Mouse (Mus musculus) gastrocnemius, adult 18-20 months (tissue): ENCODE results near the gene Prrt1. TPM values are rescaled to one million over a fixed set of nuclear protein-coding genes. Genes with fewer than 3 reads are reported as not detected.
A peak's percentile ranks its signal among the peaks of the same experiment; 100 is the strongest.

Source experiments
- DNase-seq: peaks from one replicate; pipeline ENCODE4 v3.0.0; 2021; ENCODE audit warnings: low spot score
- total RNA-seq, 2 experiments: library from RNA; stranded (reverse); gene quantifications; 2 replicates each; pipeline ENCODE4 v1.2.3; 2021

Gene Prrt1
- total RNA-seq, 2 experiments from 2014 or later: 0.30 to 0.38 TPM

DNA sequence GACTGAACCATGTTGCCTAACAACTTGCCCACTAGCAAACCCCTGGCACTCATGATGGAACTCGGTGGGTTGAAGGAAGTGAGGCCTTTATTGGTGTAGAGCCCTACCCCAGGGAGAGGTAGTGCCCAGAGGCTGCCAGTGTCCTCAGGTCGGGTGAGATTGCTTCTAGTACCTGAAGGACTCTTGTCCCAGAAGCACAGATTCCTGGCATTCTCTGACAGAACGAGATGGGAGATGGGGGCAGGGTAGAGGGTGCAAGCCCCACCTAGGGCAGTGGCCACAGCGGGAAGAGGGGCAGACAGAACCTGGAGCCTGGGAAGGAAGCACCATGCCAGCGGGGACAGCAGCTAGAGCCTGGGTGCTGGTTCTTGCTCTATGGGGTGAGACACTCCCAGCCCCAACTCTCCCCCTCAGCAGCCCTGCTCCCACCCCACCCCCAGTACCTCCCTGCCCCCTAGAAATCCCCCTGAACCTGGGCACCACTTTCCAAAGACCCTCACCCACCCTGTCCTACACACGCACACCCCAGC is 31.7 kb upstream of the Prrt1 start, which contains the start of gene Ager:
Ager (plus strand) TSS at position 297 of the 530 bp plus-strand sequence.
- DNase-seq: no peak

DNA sequence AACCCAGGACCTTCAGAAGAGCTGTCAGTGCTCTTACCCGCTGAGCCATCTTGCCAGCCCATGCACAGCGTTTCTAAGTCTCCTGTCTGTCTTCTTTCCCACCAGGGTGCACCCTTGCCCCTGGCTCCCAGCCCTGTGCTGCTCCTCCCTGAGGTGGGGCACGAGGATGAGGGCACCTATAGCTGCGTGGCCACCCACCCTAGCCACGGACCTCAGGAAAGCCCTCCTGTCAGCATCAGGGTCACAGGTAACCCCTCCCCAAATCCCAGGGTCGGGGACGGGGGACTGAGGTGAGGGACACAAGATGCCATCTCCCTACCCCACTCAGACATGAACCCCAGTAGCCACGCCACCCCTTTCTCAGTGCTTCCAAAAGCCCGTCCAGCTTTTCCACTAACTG is 29.4 kb upstream of the Prrt1 start:
- no peak for DNase-seq

DNA sequence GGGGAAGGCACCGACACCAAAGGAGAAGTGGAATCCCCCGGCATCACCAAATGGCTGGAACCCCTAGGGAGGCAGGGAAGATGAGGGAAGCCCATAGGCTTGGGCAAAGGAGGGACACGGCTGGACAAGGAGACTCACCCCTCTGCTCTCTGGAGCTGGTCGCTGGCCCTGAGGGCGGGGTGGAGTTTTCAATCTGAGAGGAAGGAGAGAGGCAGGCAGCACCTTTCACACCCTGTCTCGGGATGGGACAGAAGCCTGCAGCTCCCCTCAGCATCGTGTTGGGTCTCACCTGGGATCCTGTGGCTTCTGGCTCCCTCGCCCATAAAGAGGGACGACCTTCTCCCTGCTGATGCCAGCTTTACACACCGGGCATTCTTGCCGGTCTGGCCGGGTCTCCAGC is 27.5 kb upstream of the Prrt1 start:
- DNase-seq: no peak

DNA sequence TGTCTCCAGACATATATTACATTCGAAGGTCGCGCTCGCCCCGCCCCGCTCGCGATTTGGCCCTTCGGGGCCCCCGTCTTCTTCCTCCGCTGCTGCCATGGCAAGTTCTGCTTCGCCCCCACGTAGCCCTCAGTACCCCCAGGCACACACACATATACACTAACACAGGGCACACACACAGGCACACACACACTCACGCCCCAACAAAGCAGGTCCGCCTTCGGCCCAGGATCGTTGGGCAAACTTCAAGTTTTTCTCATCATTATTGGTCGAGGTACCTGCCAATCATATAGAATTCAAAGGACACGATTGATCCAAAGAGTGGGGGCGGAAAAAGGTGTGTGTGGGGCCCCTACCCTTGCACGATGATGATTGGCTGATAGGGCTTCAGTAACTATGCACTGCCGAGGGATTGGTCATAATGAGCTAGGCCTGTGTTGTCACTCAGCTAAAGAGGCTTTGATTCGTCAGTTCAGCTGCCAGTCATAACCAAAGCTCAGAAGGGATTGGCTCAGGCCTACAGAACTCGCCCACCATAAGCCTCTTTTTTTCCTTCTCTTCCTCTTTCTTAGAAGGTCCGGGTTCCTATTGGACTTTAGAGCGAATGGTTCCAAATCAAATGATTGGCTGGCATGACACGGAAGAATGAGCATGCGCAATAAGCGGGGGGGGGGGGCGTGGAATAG is 25.8 kb upstream of the Prrt1 start, which contains the start of gene Rnf5:
Rnf5 (minus strand) TSS at position 316 of the 686 bp plus-strand sequence.
- peak; percentile 100 for DNase-seq

DNA sequence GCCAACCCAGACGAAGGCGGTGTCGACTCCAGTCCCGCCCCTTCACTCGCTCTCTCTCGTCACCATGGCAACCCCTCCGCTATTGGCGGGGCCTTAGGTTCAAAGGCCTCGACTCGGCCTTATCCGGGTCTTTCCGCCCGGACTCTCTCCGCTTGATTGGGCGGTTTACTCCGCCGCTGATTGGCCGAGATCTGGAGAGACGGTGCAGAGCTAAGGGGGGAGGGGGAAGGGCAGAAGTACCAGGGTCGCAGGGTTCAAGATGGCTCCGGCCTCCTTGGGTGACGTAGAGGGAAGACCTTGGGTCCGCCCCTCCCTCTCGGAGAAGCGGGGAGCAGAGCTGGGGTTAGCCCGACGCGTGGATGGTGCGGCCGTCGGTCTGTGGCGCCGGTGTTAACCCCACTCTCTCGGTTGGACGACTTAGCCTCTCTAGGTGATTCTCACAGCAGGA is 25.2 kb upstream of the Prrt1 start, which contains the start of gene Agpat1:
Agpat1 (plus strand) TSS at position 202 of the 448 bp plus-strand sequence.
- DNase-seq: peak; percentile 99

DNA sequence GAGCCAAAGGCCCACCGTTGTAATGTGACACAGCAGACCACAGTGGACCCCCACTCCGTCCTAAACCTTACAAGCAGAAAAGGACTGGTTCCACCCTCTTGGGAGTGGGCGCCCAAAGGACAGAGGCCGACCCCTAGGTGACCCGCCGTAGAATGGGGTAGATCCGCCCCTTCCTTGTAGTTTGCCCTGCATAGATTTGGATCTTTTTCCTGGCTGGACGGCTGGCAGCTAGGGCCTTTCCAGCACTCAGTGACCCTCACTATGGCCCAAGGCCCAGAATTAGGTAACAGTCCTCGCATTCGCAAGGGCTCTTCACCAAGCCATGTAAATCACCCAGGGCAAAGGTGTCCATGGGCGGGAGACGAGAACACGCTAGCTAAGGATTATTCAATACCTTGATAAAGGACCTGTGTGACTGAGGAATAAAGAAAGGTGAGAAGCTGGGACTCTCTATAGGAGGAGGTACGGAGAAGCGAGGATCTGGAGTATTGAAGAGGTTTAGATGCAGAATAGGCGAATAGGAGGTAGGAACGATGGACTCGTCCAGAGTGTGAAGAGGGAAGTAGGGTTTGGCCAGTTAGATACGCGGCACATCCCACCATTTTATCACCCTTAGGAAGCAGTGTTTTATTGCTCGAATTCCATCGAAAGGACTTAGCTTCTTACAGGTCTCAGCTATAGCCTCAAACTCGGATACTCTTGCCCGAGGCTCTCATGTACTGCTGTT is 24.7 kb upstream of the Prrt1 start:
- peak; percentile 66 for DNase-seq

DNA sequence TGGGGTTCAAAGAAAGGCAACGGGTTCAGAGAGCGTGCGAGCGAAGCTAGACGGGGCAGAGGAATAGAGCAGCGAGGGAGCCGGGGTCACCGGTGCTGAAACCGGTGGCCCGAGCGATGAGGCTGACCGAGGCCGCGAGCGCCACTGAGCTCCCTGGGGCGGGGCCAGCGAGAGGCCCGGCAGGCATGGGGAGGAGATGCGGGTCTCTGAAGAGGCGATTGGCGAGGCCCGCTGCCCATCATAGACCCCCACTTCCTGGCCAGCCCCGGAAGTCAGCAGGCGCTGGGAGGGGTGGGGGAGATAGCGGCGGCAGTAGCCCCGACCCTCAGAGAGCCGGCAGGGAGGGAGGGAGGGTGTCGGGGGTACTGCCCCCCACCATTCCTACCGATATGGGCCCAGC is 23.7 kb upstream of the Prrt1 start:
- DNase-seq: peak; percentile 97

DNA sequence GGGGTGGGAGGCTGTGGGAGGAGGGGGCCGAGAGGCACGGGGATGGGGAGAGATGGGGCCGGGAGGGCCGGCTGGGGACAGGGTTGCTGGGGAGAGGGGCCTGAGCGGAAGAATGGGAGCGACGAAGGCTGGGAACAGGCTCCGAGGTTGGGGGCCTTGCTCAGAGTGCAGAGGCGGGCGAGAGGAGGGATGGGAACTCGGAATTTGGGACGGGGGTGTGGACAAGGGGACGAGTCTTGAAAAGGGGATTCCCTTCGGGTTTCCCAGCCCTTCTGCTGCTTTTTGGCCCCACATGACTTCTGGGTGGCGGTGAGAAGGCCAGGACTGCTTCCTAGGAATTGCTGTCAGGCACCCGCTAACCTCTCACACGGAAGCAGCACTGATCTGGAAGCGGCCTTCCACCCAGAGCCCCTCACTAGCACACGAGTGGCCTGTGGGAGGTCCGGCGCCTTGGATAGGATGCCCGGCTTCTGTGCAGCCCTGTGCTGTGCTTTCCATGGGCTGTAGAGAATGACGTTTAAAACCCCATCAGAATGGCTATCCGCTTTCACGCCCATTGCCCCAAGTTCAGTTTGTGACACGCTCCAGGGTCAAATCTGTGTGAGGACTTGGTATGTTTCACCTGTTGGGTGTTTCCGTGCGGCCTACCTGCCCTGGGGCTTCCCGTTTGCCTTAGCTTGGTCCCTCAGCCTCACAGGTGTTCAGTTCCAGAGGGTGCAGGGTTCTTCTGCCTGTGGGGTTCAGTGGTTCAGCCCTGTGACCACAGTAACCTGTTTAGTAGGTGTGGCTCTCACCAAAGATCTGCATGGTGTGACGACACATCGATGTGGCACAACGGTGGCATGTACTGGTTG is 22.9 kb upstream of the Prrt1 start:
- no peak for DNase-seq

DNA sequence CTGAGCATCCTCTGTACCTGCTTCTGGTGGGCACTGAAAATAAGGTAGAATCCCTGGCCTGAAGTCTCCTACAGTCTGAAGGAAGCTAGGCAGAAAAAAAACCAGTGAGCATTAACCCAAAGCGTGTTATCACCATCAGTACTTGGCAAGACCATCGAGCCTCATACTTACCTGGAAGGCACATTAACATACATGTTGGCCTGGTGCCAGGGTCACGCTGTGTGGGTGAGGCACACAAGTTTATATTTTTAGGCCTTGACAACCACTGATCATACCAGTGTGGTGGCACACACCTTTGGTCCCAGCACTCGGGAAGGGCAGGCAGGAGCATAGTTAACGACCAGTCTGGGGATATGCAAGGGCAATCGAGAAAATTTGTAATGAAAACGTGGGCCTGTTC is 21.3 kb upstream of the Prrt1 start:
- no peak for DNase-seq

DNA sequence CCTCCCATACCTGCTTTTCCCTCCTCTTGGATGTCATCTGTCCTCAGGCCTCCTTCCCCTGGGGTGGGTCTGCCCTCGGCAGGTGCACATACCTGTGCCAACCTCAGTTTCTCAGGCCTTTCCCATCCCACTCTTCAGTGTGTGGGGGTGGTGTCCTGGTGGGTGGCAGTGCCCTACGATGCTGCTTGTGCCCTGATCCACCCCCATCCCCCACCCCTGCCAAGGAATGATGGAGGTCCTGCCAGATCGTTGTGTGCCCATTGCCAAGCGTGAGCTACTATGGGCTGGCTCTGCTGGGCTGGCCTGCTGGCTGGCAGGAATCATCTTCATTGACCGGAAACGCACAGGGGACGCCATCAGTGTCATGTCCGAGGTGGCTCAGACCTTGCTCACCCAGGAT is 18.3 kb upstream of the Prrt1 start:
- DNase-seq: no peak

DNA sequence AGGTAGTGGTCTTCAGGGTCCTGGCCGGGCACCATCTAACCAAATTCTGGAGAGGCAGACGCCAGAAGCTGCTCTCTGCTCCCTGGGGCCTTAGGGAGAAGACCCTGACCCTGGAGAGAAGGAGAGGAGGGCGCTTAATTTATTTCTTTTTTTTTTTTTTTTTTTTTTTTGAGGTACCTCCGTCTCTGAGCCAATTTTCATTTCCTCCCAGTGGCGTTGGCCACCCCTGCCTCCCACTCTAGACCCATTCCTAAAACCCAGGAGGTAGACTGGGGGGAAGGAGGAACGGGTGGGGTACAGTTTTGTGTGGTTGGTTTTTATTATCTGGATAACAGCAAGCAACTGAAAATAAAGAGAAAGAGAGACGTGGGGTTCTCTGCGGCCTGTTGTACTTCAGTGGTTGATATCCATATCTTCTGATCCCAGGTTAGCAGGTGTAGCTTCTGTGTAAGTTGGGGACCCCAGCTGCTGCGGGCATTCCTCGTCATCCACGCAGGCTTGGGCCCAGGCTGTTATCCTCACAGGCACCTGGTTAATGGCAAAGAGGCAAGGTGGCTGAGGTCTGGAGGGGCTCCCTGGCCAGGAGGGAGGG is 16.2 kb upstream of the Prrt1 start:
- no peak for DNase-seq

DNA sequence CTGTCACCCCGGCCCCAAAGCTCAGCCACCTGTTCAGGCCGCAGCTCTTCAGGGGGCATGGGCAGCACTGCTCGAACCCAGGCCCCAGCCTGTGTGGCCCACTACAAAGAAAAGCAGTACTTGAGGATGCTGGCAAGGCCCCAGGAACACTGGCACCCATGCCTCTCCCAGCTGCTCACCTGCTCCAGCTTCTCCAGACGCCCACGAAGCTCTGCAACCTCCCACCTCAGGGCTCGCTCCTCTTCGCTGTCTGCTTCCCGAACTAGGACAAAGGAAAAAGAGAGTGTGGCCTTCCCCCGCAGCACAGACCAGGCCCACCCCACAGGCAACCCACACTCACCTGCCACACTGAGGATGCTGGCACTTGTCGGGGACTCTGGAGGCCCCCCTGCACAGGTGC is 15.5 kb upstream of the Prrt1 start:
- no peak for DNase-seq

DNA sequence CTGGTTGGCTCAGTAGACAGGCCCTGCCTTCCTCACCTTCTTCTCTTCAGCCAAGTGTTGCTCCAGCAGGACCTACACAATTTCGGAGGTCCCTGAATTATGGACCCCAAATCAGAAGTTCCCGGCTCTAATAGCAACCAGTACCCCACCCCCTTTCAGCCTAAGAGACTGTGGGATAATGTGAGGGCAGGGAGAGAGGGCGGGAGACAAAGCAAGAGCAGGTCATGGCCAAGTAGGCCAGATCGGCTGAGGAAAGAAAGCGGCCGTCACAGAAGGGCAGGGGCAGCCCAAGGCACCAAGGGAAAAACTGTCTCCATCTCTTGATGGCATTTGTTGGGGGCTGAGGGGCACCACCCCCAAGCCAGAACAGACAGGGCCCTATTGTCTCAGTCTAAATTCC is 13.5 kb upstream of the Prrt1 start, which contains the start of gene Egfl8:
Egfl8 (minus strand) TSS at position 101 of the 400 bp plus-strand sequence.
- no peak for DNase-seq

DNA sequence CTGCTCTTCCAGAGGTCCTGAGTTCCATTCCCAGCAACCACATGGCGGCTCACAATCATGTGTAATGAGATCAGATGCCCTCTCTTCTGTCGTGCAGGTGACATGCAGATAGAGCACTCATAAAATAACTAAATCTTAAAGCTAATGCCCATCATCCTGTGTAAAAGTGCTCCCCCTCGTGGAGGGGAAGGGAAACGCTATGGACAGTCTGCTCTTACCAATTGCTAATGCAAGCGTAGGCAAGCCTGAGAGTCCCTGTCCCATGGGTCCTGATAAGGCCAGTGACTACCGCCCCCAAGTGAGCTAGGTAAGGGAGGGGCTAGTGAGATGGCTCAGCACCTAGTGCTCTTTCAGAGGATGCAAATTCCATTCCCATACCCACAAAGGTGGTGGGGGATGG is 10.3 kb upstream of the Prrt1 start:
- peak; percentile 76 for DNase-seq

DNA sequence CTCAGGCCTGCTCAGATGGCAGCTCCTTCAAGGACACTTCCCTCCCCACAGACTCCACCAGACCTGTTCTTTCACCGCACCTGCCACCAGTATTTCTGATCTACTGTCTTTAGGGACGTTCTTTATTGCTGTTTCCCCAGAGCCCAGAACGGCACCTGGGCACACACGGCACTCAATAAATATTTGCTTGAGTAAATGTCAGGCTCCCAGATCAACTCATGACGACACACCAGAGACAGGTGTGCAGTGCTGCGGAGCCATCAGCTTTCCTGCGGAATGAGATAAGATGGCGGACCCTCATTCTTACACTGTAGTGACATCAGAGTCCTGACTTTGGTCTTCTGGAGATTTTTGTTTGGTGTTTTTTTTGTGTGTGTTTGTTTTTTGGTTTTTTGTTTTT is 8.3 kb upstream of the Prrt1 start:
- DNase-seq: no peak

DNA sequence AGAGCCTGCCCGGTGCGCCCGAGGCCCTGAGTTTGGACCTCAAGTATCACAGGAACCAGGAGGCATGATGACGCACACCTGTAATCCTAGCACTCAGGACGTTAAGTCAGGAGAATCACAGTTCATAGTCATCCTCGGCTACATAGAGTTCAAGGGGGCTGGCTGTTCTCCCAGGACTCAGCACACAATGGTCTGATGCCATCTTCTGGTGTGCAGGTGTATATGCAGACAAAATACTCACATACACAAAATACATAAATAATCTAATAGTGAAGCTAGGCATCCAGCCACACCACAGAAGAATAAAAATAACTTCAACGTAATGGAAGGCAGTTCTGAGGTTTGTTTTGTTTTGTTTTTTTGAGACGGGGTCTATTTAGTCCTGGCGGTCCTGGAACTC is 6.2 kb upstream of the Prrt1 start:
- DNase-seq: no peak

DNA sequence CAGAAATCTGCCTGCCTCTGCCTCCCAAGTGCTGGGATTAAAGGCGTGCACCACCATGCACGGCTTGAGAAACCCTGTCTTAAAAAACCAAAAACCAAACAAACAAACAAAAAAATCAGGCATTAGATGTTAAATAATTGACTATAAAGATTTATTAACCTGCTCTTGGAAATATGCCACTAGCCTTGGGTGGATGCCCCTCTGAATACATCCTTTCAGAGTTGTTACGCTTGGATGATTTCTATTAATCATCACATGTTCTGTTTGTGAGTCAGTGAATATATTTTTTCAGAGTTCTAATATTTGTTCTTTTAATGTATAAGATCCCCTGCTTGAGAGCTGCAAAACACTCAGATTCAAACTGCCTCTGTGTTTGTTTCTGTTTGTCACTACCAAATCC is 4.4 kb upstream of the Prrt1 start:
- DNase-seq: no peak

DNA sequence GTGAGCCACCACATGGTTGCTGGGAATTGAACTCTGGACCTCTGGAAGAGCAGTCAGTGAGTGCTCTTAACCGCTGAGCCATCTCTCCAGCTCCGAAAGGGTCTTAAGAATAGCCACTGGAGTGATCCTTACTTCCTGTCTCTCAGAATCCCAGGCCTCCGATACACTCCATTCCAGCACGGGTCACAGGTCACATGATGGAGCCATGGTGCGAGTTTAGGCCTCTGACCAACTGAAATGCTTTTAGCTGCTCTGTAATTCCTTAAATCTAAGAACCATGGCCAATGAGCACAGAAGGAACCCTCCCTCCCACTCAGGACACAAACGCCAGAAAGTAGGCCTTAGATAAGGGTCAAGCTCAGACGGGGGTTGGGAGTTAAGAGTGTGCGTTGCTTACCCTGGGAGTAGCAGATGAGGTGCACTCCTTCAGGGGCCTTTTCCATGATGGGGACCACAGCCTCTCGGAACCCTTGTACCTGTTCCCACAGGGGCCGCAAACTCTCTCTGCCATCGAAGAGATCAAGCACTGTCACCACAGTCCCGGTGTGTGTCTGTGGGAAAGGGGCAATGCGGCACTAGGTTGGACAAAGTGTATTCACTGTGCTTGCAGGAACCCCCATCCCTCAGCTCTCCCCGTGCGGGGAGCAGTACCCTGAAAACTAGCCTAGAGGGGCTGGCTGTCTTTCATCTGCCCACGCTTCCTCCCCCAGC is 3.1 kb upstream of the Prrt1 start:
- no peak for DNase-seq

DNA sequence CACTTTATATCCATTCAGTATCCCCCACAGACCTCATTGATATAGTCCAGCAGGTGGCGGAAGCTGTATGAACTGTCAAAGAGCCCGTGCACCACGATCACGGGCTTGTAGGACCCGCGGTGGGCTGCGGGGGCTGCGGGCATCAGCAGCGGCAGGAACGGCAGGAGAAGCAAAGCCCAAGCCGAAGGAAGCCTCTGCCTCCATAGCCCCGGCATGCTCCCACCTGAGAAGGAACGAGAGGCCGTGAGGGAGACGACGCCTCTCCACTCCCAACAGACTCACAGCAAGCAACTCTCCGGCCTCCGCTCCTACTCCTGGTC is 2.6 kb upstream of the Prrt1 start:
- no peak for DNase-seq

DNA sequence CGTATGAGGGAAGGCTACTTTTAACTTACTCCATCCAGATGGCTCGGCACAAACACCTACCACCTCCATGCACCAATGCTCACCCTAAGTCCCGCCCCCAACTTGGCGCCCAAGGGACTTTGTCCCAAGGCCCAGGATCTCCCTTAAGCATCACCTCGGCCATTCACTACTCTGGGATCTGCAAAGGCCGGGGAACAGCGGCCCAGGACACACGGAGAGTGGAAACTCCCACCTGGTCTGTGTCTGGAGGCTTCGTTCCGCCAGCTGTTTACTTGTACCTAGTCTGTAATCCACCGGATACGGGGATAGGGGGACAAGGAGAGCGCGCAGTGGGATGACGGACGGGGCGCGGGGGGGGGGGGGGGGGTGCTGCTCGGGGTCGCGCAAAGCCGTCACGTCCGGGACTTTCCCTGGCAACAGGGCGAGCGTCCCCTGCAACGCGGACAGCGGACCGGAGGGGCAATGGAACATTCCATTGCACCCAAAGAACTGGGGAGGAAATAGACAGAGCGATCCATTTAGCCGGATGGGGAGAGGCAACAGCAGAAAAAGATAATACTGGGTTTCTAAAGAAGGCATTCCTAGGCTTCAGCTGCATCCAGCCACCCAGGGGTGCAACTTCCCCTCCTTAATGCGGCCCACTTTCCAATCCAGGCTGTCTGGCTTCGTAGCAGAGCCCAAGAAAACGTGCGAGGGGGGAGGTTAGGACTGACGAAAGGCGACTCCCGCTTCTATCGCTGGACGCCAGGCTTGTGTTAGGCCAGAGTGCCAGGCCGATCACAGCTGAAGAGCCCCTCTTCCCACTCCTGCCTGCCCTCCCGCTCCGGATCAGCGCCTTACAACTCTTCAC is 2.0 kb upstream of the Prrt1 start:
- DNase-seq: peak; percentile 84
